In the genomic region with DNA sequence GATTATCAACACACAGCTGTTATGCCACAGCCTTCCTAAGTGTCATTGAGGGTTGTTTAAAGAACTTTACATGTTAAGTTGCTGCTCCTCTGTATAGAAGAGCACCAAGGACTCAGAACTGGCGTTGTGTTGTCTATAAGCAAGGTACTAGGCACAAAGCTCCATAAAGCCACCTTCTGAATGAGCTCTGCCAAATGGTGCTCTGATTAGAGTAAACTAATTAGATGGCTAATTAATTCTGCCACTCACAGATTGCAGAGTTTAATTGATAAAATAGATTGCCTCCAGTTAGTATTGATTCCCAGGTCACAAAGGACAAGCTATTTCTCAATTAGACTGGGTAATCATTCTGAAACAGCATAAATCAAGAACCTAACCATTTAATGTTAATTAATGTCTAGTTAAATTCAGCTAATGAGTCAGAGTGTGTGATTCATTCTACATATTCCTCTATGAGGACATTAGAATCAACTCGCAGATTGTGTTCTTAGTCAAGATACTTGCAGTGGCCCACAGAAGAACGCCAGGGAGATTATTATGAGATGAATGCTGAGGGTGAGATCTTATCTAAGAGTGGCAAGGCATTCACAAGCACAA, we compare ENCODE assay signal across 36 mouse cellular contexts. TPM values are rescaled to one million over a fixed set of nuclear protein-coding genes. Genes with fewer than 3 reads are reported as not detected.
DNase-seq lines count a peak whose midpoint lies in the region; ATAC-seq and TF ChIP-seq lines count a peak whose summit lies in the region.
"Had no signal": no experiment of that assay in that cellular context is flagged by ENCODE, and none has a peak within 500 bp of the region (broad histone marks: within the 10 kb centered on the region; RNA-seq: fewer than 3 reads in every experiment).

No protein-coding gene starts in this region.

- H3K36me3 ChIP-seq in forebrain, embryonic 12.5 days (replicated peaks), result no peaks in the 10 kb centered on the region
- H3K36me3 ChIP-seq in forebrain, postnatal 0 days (ENCODE audit: insufficient read depth), result no peaks in the 10 kb centered on the region
- no peaks in the 10 kb centered on the region for H3K36me3 ChIP-seq in neural tube, embryonic 13.5 days
- no peaks in the 10 kb centered on the region for H3K36me3 ChIP-seq in neural tube, embryonic 15.5 days
- H3K36me3 ChIP-seq in forebrain, embryonic 15.5 days, result no peaks in the 10 kb centered on the region
- H3K36me3 ChIP-seq in heart, embryonic 12.5 days, result peaks cover 9% of the 10 kb centered on the region; the same call in 1 of the 2 replicates
- H3K36me3 ChIP-seq: liver, embryonic 13.5 days; midbrain, embryonic 15.5 days had no signal

- H3K4me2 ChIP-seq in forebrain, embryonic 12.5 days, result no peak overlapping the region
- H3K4me2 ChIP-seq in forebrain, postnatal 0 days (ENCODE audit: low read depth), result no peak overlapping the region
- H3K4me2 ChIP-seq in neural tube, embryonic 13.5 days, result no peak overlapping the region
- H3K4me2 ChIP-seq in neural tube, embryonic 15.5 days, result no peak overlapping the region
- H3K4me2 ChIP-seq in forebrain, embryonic 15.5 days (replicated peaks), result no peak overlapping the region
- no peak overlapping the region for H3K4me2 ChIP-seq in heart, embryonic 12.5 days
- H3K4me2 ChIP-seq: limb, embryonic 15.5 days; liver, embryonic 13.5 days; midbrain, embryonic 15.5 days had no signal

- no peak for TF ChIP-seq CTCF in forebrain, postnatal 0 days (IDR thresholded peaks at IDR 0.05; ENCODE audit: low read depth)

- H3K9me3 ChIP-seq in forebrain, embryonic 12.5 days, result no peaks in the 10 kb centered on the region
- H3K9me3 ChIP-seq in forebrain, postnatal 0 days (ENCODE audit: low read length), result no peaks in the 10 kb centered on the region
- H3K9me3 ChIP-seq in neural tube, embryonic 13.5 days, result no peaks in the 10 kb centered on the region
- no peaks in the 10 kb centered on the region for H3K9me3 ChIP-seq in neural tube, embryonic 15.5 days (replicated peaks)
- no peaks in the 10 kb centered on the region for H3K9me3 ChIP-seq in forebrain, embryonic 15.5 days
- H3K9me3 ChIP-seq in heart, embryonic 12.5 days (replicated peaks), result no peaks in the 10 kb centered on the region
- H3K9me3 ChIP-seq: heart, embryonic 10.5 days; limb, embryonic 10.5 days; limb, embryonic 15.5 days; liver, embryonic 13.5 days; midbrain, embryonic 15.5 days had no signal

- H3K4me3 ChIP-seq in forebrain, embryonic 12.5 days (replicated peaks), result no peak overlapping the region
- H3K4me3 ChIP-seq in forebrain, postnatal 0 days (ENCODE audit: low read depth, low read length), result no peak overlapping the region
- no peak overlapping the region for H3K4me3 ChIP-seq in neural tube, embryonic 13.5 days
- no peak overlapping the region for H3K4me3 ChIP-seq in neural tube, embryonic 15.5 days (replicated peaks)
- no peak overlapping the region for H3K4me3 ChIP-seq in forebrain, embryonic 15.5 days
- no peak overlapping the region for H3K4me3 ChIP-seq in heart, embryonic 12.5 days
- H3K4me3 ChIP-seq: erythroblast, embryonic 14.5 days; heart, embryonic 10.5 days; limb, embryonic 10.5 days; limb, embryonic 15.5 days; liver, embryonic 13.5 days; midbrain, embryonic 15.5 days had no signal

- no peak overlapping the region for H3K9ac ChIP-seq in forebrain, embryonic 12.5 days
- no peak overlapping the region for H3K9ac ChIP-seq in forebrain, postnatal 0 days
- H3K9ac ChIP-seq in neural tube, embryonic 13.5 days, result no peak overlapping the region
- H3K9ac ChIP-seq in neural tube, embryonic 15.5 days (replicated peaks), result no peak overlapping the region
- H3K9ac ChIP-seq in forebrain, embryonic 15.5 days (replicated peaks), result no peak overlapping the region
- no peak overlapping the region for H3K9ac ChIP-seq in heart, embryonic 12.5 days
- H3K9ac ChIP-seq: limb, embryonic 15.5 days; liver, embryonic 13.5 days; midbrain, embryonic 15.5 days had no signal

- WGBS in forebrain, embryonic 12.5 days, result 38% methylated on average over 3 of the region's 3 CpGs
- WGBS in forebrain, postnatal 0 days, result 25% methylated on average over 3 of the region's 3 CpGs
- 60% methylated on average over 3 of the region's 3 CpGs for WGBS in neural tube, embryonic 13.5 days
- 55% methylated on average over 3 of the region's 3 CpGs for WGBS in neural tube, embryonic 15.5 days
- 30% methylated on average over 3 of the region's 3 CpGs for WGBS in forebrain, embryonic 15.5 days
- WGBS in heart, embryonic 12.5 days, result 73% methylated on average over 3 of the region's 3 CpGs

- no peaks in the 10 kb centered on the region; the same call in 1 of the 2 replicates for H3K4me1 ChIP-seq in forebrain, embryonic 12.5 days
- H3K4me1 ChIP-seq in forebrain, postnatal 0 days (ENCODE audit: insufficient read depth), result no peaks in the 10 kb centered on the region
- H3K4me1 ChIP-seq in neural tube, embryonic 13.5 days (replicated peaks), result peaks cover 17% of the 10 kb centered on the region
- 0 out of 2 replicates have a peak, but pooled peaks cover 2% of the 10 kb centered on the region for H3K4me1 ChIP-seq in neural tube, embryonic 15.5 days
- no peaks in the 10 kb centered on the region for H3K4me1 ChIP-seq in forebrain, embryonic 15.5 days
- no peaks in the 10 kb centered on the region for H3K4me1 ChIP-seq in heart, embryonic 12.5 days (replicated peaks)
- H3K4me1 ChIP-seq: heart, embryonic 10.5 days; limb, embryonic 15.5 days; liver, embryonic 13.5 days; midbrain, embryonic 15.5 days had no signal

- peak; percentile 72; the same call in 1 of the 2 replicates for ATAC-seq in forebrain, embryonic 12.5 days (ENCODE audit: low FRiP score)
- ATAC-seq in forebrain, postnatal 0 days, result no peak
- ATAC-seq in neural tube, embryonic 13.5 days (ENCODE audit: low read depth), result peak; percentile 68
- no peak for ATAC-seq in neural tube, embryonic 15.5 days (ENCODE audit: low FRiP score)
- 0 out of 2 replicates have a peak, but pooled peaks have one; percentile 60 for ATAC-seq in forebrain, embryonic 15.5 days (replicated peaks)
- no peak for ATAC-seq in heart, embryonic 12.5 days (ENCODE audit: insufficient number of reproducible peaks, low FRiP score)
- ATAC-seq: intestine, postnatal 0 days; lung, postnatal 0 days; midbrain, embryonic 15.5 days had no signal

- H3K27me3 ChIP-seq in forebrain, embryonic 12.5 days, result peaks cover 36% of the 10 kb centered on the region
- no peaks in the 10 kb centered on the region for H3K27me3 ChIP-seq in forebrain, postnatal 0 days (ENCODE audit: insufficient read depth, low read length)
- peaks cover 15% of the 10 kb centered on the region for H3K27me3 ChIP-seq in neural tube, embryonic 13.5 days
- H3K27me3 ChIP-seq in neural tube, embryonic 15.5 days (replicated peaks), result 0 out of 2 replicates have a peak, but pooled peaks cover 1% of the 10 kb centered on the region
- peaks cover 12% of the 10 kb centered on the region; the same call in 1 of the 2 replicates for H3K27me3 ChIP-seq in forebrain, embryonic 15.5 days
- H3K27me3 ChIP-seq in heart, embryonic 12.5 days (replicated peaks), result no peaks in the 10 kb centered on the region
- H3K27me3 ChIP-seq: limb, embryonic 15.5 days; liver, embryonic 13.5 days; midbrain, embryonic 15.5 days had no signal

- no peak overlapping the region for H3K27ac ChIP-seq in forebrain, embryonic 12.5 days
- H3K27ac ChIP-seq in forebrain, postnatal 0 days (ENCODE audit: low read depth, low read length), result no peak overlapping the region
- no peak overlapping the region for H3K27ac ChIP-seq in neural tube, embryonic 13.5 days (replicated peaks)
- no peak overlapping the region for H3K27ac ChIP-seq in neural tube, embryonic 15.5 days (replicated peaks)
- no peak overlapping the region for H3K27ac ChIP-seq in forebrain, embryonic 15.5 days (replicated peaks)
- H3K27ac ChIP-seq in heart, embryonic 12.5 days (ENCODE audit: poor library complexity, severe bottlenecking), result no peak overlapping the region
- H3K27ac ChIP-seq: heart, embryonic 10.5 days; limb, embryonic 10.5 days; limb, embryonic 15.5 days; liver, embryonic 13.5 days; macrophage; midbrain, embryonic 15.5 days had no signal

- DNase-seq in forebrain, postnatal 0 days, result no peak
- no peak for DNase-seq in thymus, adult 18-20 months
- DNase-seq: adrenal gland, postnatal 14 days; cerebellum, adult 2 months; cerebellum, postnatal 14 days; gastrocnemius, postnatal 14 days; heart, adult 11 months; heart, postnatal 36 days; kidney, adult 9 months; kidney, postnatal 10 days; liver, embryonic 13.5 days; lung, adult 18-20 months; right cerebral cortex, adult 18-20 months; spleen, adult 18-20 months; thymus, postnatal 25 days had no signal

RNA-seq across cellular contexts. Expression of gene 4930544G11Rik, which starts 26.6 kb away (rescaled TPM):
- polyA plus RNA-seq in forebrain, embryonic 12.5 days (2016; fragmentation: Nextera tagmentation; extraction: Ambion mirVana), result not detected in 2 replicates
- not detected in 2 replicates for total RNA-seq in forebrain, postnatal 0 days (2014; rRNA removed)
- polyA plus RNA-seq in forebrain, postnatal 0 days (2015; fragmentation: Nextera tagmentation; extraction: Ambion mirVana), result not detected in 2 replicates
- polyA plus RNA-seq in neural tube, embryonic 13.5 days (2015; fragmentation: Nextera tagmentation; extraction: Ambion mirVana), result not detected in 2 replicates
- not detected in 2 replicates for polyA plus RNA-seq in neural tube, embryonic 15.5 days (2015; fragmentation: Nextera tagmentation; extraction: Ambion mirVana)
- polyA plus RNA-seq in forebrain, embryonic 15.5 days (2015; fragmentation: Nextera tagmentation; extraction: Ambion mirVana), result not detected in 2 replicates
- not detected in 2 replicates for polyA plus RNA-seq in heart, embryonic 12.5 days (2016; fragmentation: Nextera tagmentation; extraction: Ambion mirVana)
- total RNA-seq: adrenal gland, postnatal 14 days; gastrocnemius, postnatal 14 days; heart, postnatal 36 days; left cerebral cortex, postnatal 10 days; MEL had no signal
- polyA plus RNA-seq: cerebellum, adult 2 months; cortical plate, adult 2 months; embryonic facial prominence, embryonic 14.5 days; erythroblast, embryonic 14.5 days; heart, embryonic 10.5 days; heart, embryonic 16.5 days; intestine, postnatal 0 days; large intestine, adult 2 months; limb, embryonic 10.5 days; limb, embryonic 15.5 days; liver, embryonic 13.5 days; lung, postnatal 0 days; macrophage; midbrain, embryonic 15.5 days; neural tube, embryonic 11.5 days; stomach, embryonic 16.5 days had no signal

Comparison
In these comparisons a context has a peak if more than half of its experiments do, and no peak if none do; other contexts are left out.
1. ATAC-seq: peak in forebrain, embryonic 12.5 days (single experiment), neural tube, embryonic 13.5 days (single experiment) and forebrain, embryonic 15.5 days (single experiment); none in forebrain, postnatal 0 days (single experiment), neural tube, embryonic 15.5 days (single experiment) and heart, embryonic 12.5 days (single experiment).